Mouse (Mus musculus) ZHBTc4 (cell line): Measurements from ENCODE around the gene Pkhd1.

ENCODE experiments used
- DNase-seq: peaks from one replicate; pipeline ENCODE4 v3.0.0-alpha.2; 2011; ENCODE audit warnings: low read depth, low spot score

The Pkhd1 gene

DNA sequence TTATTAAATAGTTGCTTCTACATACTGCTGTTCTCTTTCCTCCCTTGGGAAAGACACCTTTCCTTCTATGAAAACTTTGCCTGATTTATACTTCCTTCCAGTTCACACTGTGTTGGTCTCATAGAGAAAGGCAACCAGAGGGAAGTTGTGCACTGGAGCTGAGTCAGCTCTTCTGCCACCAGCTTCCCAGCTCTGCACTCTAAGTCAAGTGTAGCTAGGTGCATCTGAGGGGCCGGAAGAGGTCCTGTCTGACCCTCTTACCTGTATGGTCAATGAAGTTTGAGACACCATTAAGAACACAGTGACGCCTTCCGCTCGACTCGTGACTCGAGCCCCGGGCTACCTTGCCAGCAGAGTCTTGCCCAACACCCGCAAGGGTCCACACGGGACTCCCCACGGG lies 131.8 kb downstream of the Pkhd1 start:
- DNase-seq: peak; percentile 63

DNA sequence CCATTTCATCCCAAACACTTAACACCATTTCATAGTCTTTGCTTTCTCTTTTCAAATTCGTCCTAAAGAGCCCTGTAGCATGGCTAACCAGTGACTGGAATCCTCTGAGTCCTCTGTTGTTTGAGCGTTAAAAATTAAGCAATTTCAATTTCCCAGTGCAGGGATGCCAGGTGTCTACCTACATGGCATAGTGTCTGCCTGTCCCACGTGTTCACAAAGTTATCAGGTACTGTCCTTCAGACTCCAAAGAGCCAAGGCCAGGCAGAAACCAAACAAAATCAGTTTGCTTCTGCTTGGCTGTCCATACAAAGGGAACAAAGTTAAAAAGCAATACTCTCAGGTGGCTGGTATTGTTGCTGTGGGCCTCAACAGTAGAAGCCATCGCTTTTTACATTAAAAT lies 136.0 kb downstream of the Pkhd1 start:
- no peak for DNase-seq

- no peak for DNase-seq
Measured at GRCm38 (mm10) chr1:20478695-20479094, 139.2 kb downstream of the Pkhd1 start.

GRCm38 (mm10) chr1:20478266-20478659 lies 139.6 kb downstream of the Pkhd1 start:
- no peak for DNase-seq

GRCm38 (mm10) chr1:20477561-20478265 lies 140.2 kb downstream of the Pkhd1 start:
- peak; percentile 40 for DNase-seq

DNA sequence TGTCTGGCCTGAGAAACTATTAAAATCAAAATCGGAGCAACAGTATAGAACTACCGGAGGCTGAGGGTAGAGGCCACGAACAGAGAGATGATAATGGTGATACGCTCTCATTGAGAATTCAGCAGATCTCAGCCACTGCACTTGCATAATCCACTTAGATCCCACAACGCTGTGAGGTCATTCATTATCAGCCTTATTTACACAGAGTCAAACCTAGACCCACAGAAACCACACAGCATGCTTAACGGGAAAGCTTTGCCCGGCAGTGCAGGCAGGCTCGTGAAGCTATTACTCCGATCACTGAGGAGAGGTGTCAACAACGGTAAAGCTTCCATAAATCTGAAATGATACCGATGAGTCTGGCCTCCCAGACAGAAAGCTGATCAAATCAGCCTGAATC lies 147.1 kb downstream of the Pkhd1 start:
- no peak for DNase-seq

DNA sequence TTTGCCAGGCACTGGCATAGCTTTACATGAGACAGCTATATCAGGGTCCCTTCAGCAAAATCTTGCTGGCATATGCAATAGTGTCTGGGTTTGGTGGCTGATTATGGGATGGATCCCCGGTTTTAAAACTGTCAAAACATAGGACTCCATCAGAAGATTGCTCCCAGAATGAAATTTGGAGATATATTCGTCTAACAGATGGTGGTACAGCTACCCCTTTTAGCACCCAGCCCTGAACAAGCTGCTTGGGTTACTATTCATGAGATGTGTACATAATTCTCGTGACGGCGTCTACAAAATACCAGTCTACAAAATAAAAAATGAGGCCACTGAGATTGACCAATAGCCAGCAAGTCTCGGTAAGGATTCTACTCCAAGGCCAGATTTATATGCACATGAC lies 147.5 kb downstream of the Pkhd1 start:
- no peak for DNase-seq

GRCm38 (mm10) chr1:20466481-20466880 lies 151.4 kb downstream of the Pkhd1 start:
- DNase-seq: no peak

GRCm38 (mm10) chr1:20454621-20455020 lies 163.2 kb downstream of the Pkhd1 start:
- DNase-seq: no peak

GRCm38 (mm10) chr1:20450074-20450473 lies 167.8 kb downstream of the Pkhd1 start:
- DNase-seq: peak; percentile 55

- peak; percentile 72 for DNase-seq
Measured at GRCm38 (mm10) chr1:20432026-20432425, 185.8 kb downstream of the Pkhd1 start.

DNA sequence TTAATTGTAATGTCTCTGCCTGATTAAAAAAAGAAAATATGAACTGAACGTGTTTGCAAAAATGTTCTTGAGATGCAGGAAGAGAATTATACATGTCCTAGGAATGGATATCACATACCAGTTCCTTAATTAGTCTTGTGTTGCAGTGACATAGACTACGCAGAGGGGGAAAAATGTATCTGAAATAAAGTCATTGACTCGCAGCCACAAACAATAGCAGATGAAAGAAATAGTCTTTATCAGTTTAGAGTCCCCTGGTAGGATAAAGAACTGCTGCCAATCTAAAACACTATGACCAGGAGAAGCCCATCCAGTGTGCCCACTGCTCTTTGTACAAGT lies 188.8 kb downstream of the Pkhd1 start:
- DNase-seq: no peak

GRCm38 (mm10) chr1:20428370-20429055 lies 189.4 kb downstream of the Pkhd1 start:
- DNase-seq: no peak

DNA sequence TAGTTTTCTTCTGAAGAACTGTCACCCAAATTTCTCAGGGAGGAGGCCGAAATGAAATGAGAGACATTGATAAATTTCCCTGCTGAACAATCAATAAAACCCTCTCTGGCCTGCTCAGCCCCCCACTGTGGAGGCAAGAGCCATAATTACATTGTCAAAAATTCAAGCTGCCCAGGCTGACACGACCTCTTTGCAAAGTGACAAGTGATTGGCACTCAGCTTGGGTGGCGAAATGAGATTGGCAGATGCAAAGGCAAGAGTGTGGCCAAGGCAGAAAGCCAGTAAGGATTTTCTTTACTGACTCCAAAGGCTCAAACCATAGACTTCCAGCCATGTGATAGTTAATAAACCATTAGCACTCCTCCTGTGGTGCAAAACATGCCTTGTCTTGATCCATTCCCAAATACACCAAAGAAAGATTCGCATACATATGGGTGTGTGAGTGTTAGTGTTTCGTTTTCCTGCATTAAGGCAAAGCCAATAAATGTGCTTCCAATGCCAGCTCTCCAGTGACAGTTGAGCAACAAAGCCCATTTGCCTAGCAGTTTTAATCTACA lies 208.4 kb downstream of the Pkhd1 start:
- no peak for DNase-seq

DNA sequence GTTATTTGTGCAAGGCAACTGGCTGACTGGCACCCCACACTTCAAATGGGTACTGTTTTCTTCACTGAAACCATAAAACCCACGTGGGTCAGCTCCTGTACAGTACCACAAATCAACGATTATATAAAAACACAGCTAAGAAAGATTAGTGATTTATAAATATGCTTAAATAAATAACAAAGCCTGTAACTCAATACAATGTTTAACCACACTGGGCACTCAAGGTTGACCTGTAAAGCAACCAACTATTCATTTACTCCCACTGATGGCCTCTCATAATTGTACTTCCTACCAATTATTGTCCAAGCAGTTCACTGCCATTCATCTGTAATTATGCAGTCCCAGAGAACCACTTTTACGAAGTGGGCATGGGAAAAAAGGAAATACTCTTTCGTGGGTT lies 219.5 kb downstream of the Pkhd1 start:
- no peak for DNase-seq

DNA sequence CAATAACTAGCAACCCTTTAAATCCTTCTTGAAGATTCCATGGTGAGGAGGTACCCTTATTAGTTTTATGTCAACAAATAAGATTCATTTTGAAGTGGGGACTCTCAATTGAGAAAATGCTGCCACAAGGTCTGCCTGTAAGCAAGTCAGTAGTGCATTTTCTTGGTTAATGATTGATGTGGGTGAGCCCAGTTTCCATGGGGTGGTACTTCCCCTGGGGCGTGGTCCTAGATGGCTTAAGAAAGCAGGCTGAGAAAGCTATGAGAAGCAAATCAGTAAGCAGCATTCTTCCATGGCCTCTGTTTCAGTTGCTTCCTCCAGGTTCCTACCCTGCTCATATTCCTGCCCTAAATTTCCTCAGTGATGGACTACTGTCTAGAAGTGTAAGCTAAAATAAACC lies 253.4 kb downstream of the Pkhd1 start:
- DNase-seq: no peak

- no peak for DNase-seq
Measured at GRCm38 (mm10) chr1:20344651-20345050, 273.2 kb downstream of the Pkhd1 start.

DNA sequence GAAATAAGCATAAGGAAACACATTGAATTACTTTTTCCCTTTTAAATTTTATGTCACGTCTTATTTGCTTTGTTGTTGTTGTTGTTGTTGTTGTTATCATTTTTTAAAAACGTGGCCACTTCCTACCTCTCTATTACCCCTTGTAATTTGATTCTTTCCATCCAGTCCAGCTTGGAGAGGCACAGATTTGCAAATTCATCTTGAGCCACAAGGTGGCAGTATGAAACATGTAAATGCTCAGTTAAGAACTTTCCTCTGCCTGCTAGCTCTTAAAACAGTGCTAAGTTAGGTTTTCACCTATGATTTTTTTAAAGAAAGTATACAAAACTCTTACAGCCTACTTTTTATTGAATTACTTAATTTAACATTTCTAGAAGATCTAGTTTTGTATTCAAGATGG lies 306.4 kb downstream of the Pkhd1 start:
- DNase-seq: peak; percentile 72

- no peak for DNase-seq
Measured at GRCm38 (mm10) chr1:20310925-20311324, 306.9 kb downstream of the Pkhd1 start.

DNA sequence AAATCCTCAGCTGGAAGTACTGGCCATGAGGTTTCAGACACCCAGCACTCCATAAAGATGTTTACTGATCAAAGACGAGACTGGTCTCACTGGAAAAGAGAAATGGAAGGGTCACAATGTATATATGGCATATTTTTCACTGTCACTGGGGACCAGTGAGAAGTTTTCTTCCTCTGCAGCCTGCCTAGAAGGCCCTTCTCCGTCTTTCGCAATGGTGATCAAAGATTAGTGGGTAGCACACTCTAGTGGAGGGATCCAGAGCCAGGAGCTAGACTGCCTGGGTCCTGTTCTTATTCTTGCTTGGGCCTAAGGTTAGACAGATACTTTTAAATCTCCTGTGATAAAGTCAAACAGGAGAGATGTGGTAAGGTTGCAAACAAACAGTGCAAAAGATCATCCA lies 311.7 kb downstream of the Pkhd1 start:
- DNase-seq: no peak

DNA sequence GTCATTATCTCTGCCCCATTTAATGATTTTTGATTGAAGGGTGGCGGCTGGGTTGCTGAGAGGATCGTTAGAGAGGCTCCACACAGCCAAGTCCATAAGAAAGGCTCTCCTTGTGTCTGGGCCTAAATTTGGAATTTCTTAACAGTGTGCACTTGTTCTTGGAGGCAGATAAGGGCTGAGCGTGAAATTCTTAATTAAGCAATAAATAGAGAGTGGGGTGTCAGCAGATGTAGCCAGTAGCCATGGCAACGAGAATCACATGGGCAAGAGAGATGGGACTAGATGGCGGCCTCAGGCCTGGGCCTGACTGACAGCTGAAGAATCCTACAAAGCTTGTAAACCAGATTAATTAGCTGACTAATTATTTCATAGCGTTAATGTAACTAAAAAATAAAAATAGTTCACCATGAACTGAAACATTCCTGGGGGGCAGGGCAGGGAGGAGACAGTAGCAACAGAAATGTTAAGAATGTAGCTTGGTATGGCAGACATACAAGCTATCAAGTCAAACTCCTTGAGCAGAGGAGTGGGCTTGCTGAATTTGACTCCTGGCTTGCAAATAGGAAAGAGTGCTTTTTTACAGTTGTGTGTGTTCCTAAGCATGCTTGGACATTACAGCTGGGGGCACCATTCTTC lies 314.8 kb downstream of the Pkhd1 start:
- no peak for DNase-seq

GRCm38 (mm10) chr1:20302187-20302942 lies 315.5 kb downstream of the Pkhd1 start:
- no peak for DNase-seq
